Mouse (Mus musculus): Measurements from ENCODE around the gene Hist1h3b.

The Hist1h3b gene

DNA sequence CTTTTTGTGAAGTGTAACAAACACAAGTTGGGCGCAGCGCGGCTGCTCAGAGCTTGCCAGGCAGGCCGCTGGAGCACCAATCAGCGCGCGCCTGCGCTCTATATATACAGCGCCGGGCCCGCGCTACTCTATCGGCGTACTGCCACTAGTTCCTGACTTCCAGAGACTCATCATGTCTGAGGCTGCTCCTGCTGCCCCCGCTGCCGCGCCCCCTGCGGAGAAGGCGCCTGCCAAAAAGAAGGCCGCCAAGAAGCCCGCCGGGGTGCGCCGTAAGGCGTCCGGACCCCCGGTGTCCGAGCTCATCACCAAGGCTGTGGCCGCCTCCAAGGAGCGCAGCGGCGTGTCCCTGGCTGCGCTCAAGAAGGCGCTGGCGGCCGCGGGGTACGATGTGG lies 13.4 kb upstream of the Hist1h3b start, which contains the start of gene Hist1h1c:
Gene Hist1h1c (plus strand): TSS at position 132 of the 392 bp plus-strand sequence.
- peak; percentile 83 to 85 for DNase-seq (ENCODE audit: low spot score in 2 of 2)

DNA sequence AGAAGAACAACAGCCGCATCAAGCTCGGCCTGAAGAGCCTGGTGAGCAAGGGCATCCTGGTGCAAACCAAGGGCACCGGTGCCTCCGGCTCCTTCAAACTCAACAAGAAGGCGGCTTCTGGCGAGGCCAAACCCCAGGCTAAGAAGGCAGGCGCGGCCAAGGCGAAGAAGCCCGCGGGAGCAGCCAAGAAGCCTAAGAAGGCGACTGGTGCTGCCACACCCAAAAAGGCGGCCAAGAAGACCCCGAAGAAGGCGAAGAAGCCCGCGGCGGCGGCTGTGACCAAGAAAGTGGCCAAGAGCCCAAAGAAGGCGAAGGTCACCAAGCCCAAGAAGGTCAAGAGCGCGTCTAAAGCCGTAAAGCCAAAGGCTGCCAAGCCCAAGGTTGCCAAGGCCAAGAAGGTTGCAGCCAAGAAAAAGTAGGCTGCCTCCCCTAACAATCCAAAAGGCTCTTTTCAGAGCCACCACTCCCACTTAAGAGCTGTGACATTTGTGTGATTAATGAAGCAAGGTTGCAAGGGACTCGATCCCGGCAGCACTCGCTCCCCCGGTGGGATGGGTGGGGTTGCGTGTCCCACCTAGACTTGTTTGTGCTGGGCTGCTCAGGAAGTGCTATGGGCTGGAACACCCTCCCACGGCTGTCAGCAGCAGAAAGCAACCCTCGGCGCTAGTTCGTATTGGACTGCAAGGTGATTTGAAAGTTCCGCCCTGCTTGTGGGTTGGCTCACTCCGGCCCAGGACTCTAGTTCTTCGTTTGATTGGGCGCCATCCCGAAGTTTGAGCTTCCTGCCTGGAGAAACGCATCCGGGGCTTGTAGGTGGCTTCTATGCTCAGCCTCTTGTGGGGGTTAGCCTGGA lies 12.8 kb upstream of the Hist1h3b start:
- DNase-seq (ENCODE audit: low spot score in 2 of 2): peak; percentile 80 to 89

DNA sequence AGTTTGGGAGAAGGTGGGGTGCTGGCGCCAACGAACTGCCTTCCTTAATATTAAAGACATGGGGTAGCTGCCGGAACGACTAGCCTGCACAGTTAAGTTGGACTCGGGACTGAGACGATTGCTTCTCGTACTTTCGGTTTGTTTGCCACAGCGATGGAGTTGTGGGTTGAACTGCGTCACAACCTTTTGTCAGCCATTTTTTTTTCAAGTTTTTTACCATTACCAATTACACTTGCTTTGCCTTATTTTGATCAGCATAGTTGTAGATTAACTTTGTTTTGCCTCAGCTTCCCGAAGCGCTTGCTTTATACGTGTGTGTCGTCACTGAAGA lies 12.2 kb upstream of the Hist1h3b start:
- DNase-seq (ENCODE audit: low spot score in 2 of 2): no peak

DNA sequence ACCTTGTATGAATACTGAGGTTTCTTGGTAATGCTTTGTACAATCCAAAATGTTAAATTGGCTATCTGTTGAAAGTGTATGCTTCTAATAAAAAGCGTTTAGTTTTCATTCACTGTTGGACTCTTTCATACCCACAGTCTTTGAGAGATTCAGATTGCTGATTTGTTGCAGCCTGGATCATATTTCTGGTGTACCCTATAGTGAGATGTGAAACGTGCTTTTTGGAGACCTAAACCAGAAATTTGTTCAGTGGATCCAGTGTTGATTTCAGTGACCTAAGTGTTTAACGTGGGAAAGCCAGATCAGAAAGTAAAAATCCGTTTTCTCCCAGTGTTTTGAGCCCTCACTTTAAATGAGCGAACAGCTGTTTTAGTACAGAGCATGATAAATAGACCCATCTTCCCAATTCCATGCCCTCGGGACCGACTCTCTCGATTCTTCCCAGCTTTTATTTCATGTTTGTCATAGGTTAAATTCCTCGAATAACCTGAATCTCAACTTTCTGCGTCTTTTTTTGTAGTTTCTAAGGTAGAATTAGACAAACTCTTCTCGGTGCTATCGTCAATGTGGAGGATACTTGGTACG lies 11.7 kb upstream of the Hist1h3b start:
- DNase-seq (ENCODE audit: low spot score in 2 of 2): no peak

DNA sequence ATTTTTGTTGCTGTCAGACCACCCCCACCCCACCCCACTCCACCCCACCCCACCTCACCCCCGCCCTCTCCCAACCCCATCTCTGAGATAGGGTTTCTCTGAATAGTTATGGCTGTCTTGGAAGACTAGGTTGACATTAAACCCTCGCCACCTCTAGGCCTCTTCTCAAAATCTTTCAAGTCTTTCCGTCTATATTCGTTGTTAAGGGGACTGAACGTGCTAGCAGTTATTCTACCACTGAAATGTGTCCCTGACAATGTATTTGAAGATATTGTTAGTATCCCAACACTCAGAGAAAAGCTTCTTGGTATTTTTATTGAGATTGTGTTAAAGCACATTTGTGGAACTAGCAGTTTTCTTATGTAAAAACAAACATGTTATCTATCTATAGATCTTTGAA lies 11.2 kb upstream of the Hist1h3b start:
- no peak for DNase-seq (ENCODE audit: low spot score in 2 of 2)

DNA sequence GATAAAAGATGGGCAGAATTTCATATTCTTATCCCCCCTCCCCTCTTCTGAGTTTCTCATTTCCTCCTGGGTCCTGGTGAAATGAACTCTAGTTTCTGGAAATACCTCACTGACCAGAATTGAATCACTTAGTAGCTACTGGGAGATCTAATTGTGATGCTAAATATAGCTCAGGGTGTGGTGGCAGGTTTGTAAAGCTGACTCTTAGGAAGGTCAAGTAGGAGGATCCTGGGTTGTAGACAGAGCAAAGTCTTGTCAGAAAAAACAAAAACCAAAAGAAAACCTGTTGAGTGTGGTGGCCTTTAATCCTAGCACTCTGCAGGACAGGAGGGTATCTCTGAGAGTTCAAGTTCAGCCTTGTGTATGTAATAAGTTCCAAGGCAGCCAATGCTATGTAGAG lies 10.1 kb upstream of the Hist1h3b start:
- DNase-seq (ENCODE audit: low spot score in 2 of 2): no peak

DNA sequence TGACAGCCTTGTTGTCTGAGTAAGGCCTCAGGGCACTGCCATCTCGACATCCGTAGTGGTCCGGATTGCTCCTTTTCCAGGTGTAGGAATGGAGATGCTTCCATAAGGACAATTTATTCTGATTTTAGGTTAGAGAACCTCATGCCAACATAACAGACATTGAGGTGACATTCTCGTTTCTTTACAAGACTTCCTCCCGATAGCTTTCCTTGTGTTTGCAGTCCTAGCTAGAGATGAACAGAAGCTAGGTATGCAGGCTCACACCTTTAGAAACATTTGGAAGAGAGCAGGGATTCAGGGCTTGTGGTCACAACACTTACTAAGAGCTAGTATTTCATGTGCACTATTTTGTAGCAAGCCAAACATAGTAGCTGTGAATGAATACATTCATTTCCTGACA lies 8.9 kb upstream of the Hist1h3b start:
- no peak for DNase-seq (ENCODE audit: low spot score in 2 of 2)

DNA sequence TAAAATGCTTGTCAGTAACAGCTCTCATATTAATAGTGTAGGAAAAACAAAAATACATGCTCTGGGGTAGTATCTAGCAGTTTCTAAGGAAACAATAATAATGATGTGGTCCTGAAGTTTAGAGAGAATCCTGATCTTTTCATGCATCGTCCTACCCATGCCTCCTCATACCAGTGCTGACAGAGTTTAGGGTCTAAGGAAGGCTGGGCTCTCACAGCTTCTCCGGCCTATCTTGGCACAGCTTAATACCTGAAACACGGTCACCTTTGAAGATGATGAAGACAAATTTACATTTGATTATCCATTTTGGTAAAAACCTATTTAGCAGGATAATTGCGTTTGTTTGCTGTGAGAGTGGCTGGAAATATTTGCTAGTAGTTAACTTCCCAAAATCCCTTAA lies 8.1 kb upstream of the Hist1h3b start:
- no peak for DNase-seq (ENCODE audit: low spot score in 2 of 2)

DNA sequence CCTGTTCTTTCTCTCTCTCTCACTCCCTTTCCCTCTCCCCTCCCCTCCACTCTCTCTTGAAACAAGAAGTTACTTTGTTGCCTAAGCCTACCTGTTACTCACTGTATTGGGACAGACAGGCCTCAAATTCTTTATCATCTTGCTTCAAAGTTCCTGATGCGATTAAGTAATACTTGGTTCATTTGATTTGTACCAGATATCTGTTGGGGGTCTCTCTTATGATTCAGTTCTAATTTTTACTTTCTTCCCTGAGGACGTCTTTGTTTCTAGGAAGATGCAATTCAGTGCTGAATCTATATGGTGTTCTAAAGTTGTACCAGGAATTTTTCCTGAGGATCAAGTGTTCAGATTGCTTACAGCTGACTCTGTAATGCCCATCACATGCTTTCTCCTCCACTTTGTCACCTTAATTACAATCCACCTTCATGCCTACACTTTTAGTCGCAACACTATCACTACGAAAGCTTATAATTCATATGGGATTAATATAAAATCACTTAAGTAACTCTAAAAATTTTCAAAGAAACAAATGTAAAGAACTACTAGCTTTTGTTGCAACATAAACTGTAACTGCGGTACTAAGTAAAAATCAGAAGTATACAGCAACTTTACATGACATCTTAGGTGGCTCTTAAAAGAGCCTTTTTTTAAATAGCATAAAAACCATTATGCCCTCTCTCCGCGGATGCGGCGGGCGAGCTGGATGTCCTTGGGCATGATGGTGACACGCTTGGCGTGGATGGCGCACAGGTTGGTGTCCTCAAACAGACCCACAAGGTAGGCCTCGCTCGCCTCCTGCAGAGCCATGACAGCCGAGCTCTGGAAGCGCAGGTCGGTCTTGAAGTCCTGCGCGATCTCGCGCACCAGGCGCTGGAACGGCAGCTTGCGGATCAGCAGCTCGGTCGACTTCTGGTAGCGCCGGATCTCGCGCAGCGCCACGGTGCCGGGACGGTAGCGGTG lies 7.4 kb upstream of the Hist1h3b start:
- no peak for DNase-seq (ENCODE audit: low spot score in 2 of 2)

DNA sequence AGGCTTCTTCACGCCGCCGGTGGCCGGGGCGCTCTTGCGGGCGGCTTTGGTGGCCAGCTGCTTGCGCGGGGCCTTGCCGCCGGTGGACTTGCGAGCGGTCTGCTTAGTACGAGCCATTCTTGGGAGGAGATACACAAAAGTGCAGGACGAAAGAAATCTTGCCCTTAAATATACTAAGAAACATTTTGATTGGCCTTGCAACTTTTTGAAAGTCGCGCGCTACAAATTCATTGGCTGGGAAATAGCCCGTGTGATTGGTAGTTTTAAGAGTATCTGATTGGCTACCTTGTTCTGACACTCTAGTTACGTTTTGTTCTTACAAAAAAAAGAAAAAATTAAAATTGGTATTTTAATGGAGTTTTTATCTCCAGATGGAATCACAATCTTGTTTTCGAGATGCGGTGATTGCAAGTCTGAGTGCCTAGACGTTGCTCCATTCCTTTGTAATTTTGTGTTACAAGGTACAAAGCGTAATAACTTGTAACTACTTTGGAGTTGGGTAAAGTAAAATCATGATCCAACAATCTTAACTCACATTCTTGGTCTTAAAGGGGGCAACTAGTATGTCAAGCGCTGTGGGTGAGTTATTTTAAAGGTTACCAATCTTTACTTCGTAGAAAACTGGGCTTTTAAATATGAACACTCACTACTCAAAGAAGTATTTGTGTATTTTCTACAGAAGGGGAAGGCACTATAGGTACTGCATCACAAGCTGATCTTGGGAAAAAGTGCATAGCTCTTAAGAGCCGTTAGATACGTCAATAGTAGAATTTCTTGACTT lies 6.5 kb upstream of the Hist1h3b start, which contains the start of gene Hist1h3c:
Gene Hist1h3c (minus strand): TSS at position 222 of the 781 bp plus-strand sequence.
- peak; percentile 65 to 79 for DNase-seq (ENCODE audit: low spot score in 2 of 2)

DNA sequence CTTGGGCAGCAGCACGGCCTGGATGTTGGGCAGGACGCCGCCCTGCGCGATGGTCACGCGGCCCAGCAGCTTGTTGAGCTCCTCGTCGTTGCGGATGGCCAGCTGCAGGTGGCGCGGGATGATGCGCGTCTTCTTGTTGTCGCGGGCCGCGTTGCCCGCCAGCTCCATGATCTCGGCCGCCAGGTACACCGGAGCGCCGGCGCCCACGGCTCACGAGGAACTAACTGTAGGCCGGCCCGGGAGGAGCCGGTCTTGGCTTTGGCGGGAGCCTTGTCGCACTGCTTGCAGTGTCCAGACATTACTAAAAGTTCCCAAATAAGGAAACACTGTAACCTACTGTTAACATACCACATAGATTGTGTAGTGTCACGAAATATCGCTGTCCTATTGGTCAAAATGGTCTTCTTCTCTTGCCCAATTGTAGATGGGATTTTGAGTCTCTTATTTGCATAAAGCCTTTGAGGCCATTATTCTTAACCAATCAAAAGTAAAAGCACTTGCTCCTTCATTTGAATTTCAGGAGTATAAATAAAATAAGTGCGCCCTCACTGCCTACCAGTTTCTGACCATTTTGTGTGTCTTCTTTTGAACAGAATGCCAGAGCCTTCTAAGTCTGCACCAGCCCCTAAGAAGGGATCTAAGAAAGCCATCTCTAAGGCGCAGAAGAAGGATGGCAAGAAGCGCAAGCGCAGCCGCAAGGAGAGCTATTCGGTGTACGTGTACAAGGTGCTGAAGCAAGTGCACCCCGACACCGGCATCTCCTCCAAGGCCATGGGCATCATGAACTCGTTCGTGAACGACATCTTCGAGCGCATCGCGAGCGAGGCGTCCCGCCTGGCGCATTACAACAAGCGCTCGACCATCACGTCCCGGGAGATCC lies 5.6 kb upstream of the Hist1h3b start, which contains the start of gene Hist1h2bb:
Gene Hist1h2bb (plus strand): TSS at position 534 of the 880 bp plus-strand sequence.
- DNase-seq (ENCODE audit: low spot score in 2 of 2): peak; percentile 47 to 51

DNA sequence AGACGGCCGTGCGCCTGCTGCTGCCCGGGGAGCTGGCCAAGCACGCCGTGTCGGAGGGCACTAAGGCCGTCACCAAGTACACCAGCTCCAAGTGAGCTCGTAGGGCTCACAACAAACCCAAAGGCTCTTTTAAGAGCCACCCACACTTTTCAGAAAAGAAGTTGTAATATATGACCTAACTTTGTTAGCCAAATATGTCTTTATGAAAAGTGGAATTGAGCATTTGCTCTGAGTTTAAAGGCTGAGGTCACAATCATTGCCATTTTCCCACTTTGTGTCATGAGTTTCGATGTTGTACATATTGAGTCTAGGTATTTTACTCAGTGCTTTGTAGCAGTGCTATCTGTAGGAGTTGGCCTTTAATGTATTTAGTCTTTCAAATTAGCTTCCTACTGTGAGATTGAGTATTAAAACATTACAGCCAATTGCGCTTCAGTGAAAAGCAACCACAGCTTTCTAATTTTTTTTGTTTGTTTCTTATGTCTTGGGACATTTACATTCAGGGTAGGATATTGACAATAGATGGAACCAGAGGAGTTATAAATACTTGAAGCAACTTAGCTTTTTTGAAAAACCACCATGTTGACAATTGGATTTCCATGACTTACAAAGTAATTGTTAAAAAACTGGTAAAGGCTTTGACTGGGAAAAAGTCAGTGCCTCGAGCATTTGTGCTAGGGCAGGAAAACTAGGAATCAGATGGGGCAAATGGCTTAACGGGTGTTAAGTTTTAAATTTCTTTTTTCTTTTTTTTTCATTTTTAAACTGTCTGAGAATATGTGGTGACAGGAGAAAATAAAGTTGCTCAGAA lies 4.8 kb upstream of the Hist1h3b start:
- DNase-seq (ENCODE audit: low spot score in 2 of 2): no peak

DNA sequence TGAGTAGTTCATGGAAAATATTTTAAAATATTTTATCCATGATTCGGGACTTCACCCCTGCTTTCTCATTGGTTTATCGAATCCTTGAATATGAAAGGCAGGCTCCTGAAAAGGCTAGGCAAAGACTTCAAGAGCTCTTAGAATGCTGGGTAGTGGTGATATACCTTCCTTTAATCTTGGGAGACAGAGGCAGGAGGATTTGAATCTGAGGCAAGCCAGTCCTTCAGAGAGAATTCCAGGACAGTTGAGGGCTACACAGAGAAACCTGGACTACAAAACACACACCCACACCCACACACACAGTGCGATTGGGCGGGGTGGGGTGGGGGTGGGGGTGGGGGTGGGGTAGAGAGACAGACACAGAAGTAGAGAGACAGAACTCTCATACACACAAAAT lies 4.2 kb upstream of the Hist1h3b start:
- no peak for DNase-seq (ENCODE audit: low spot score in 2 of 2)

DNA sequence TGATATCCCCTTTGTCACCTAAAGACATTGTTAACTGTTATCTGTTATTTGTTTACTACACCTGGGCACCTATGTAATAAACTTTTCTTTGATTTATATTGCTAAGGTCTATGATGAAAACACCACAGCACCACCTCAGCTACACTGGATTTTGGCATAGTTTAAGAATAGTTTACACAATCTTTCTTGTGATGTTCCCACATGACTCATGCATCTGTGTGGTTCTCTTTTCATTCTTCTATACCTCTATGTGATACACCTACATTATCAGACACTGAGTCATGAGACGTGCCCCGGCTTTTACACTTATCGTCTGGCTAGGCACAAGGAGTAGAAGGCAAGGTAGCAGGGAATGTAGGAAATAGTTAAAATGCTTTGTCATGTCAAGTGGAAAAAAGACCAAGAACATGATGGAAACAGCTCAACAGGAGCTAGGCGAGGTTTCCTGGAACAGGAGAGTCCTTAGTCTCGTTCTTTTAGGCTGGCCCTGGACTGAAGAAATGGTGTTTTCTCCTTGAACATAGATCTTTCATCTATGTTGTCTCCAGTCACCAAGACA lies 2.4 kb upstream of the Hist1h3b start:
- DNase-seq (ENCODE audit: low spot score in 2 of 2): no peak

DNA sequence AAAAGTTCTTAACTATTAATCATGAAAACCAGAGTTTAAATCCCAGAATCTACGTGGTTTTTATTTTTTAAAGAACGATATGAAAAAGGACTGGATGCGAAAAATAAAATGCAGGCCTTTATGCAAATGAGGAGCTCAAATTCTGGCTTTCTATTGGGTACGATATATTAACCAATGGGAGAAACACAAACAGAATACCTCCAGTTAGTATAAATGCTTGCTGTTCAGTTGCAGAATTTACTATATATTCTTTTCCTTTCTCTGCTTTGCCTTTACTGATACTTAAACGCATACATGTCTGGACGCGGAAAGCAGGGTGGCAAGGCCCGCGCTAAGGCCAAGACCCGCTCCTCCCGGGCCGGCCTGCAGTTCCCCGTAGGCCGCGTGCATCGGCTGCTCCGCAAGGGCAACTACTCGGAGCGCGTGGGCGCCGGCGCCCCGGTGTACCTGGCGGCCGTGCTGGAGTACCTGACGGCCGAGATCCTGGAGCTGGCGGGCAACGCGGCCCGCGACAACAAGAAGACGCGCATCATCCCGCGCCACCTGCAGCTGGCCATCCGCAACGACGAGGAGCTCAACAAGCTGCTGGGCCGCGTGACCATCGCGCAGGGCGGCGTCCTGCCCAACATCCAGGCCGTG lies 1.1 kb upstream of the Hist1h3b start, which contains the start of gene Hist1h2ab:
Gene Hist1h2ab (plus strand): TSS at position 288 of the 639 bp plus-strand sequence.
- DNase-seq (ENCODE audit: low spot score in 2 of 2): peak in 1 of 2 experiments; percentile 37

DNA sequence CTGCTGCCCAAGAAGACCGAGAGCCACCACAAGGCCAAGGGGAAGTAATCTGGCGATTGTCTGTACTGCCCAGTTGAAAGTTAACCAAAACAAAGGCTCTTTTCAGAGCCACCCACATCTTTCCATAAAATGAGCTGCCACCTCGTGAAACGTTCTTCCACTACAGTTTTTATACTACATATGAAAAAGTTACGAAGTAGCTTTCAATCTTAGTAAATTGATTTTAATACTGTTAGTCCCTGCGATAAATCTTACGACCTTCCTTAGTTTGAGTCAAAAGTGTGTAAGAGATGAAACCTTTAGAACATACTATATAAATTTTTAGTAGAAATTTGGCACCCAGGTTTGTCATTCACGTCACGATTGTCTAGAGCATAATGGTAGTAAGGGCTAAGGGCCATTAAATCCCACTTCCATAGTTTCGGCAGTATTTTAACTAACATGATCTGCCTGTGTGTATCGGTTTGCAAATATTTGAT lies 550 bp upstream of the Hist1h3b start:
- no peak for DNase-seq (ENCODE audit: low spot score in 2 of 2)

DNA sequence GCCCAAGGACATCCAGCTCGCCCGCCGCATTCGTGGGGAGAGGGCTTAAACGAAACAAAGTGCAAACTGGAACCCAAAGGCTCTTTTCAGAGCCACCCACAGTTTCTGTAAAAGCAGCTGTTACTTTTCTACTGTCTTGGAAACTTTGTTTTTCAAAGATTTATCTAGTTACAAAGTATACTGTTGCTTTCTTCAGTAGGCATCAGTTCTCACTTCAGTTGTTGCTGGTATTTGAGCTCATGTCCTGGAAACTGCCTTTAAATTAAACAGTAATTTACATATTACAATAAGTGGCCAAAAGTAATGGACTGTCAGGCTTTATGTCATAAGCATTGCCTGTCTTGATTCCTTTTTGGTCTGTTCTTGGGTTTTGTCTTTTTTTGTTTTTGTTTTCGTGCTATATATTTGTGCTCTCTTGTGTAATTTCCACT lies 690 bp downstream of the Hist1h3b start:
- DNase-seq (ENCODE audit: low spot score in 2 of 2): no peak

Data from frontal cortex, postnatal 25 days (tissue).